Mouse (Mus musculus) CH12.LX (cell line): ENCODE results near the gene Ndrg2. TPM values are rescaled to one million over a fixed set of nuclear protein-coding genes. Genes with fewer than 3 reads are reported as not detected.

Source experiments
- DNase-seq: peaks from one replicate; pipeline ENCODE4 v3.0.0-alpha.2; 2013; ENCODE audit errors: extremely low read depth
- H3K27ac ChIP-seq: 2 replicates; pipeline ENCODE4 v1.5.1; 2012; ENCODE audit warnings: low read depth, mild to moderate bottlenecking, control low read depth, moderate library complexity; ENCODE audit not compliant: insufficient read depth
- H3K27me3 ChIP-seq: replicated peaks from 2 replicates; pipeline ENCODE3; 2012; ENCODE audit warnings: inconsistent platforms
- H3K36me3 ChIP-seq, 2 experiments: replicated peaks in 1 of 2; 2 replicates each; pipeline versions ENCODE3 to v1.6.1; 2012; ENCODE audit warnings: inconsistent platforms in 1 of 2, low read length in 1 of 2, mild to moderate bottlenecking in 1 of 2, mixed read lengths in 1 of 2, moderate library complexity in 1 of 2; ENCODE audit not compliant: control insufficient read depth in 1 of 2, insufficient read depth in 1 of 2
- H3K4me1 ChIP-seq, 2 experiments: 2 replicates each; pipeline ENCODE4 v1.6.1; 2012; ENCODE audit warnings: inconsistent platforms in 1 of 2, moderate library complexity in 1 of 2; ENCODE audit not compliant: insufficient read depth in 2 of 2, control insufficient read depth in 1 of 2
- H3K4me2 ChIP-seq: 2 replicates; pipeline ENCODE4 v1.6.1; 2012; ENCODE audit warnings: low read depth, mild to moderate bottlenecking, control low read depth; ENCODE audit not compliant: poor library complexity, insufficient read depth, severe bottlenecking
- H3K4me3 ChIP-seq, 3 experiments: fragments of 150-350 bp in 1 of 3; sonication (generic) in 1 of 3; replicated peaks in 1 of 3; 2 replicates each; pipeline versions ENCODE3 to v1.5.1; 2011 to 2012; ENCODE audit warnings: low read depth in 2 of 3, low read length in 2 of 3, mild to moderate bottlenecking in 2 of 3, moderate library complexity in 2 of 3, control low read depth in 1 of 3, improper control_type of control experiment in 1 of 3, inconsistent platforms in 1 of 3, mixed read lengths in 1 of 3; ENCODE audit not compliant: poor library complexity in 1 of 3
- H3K79me2 ChIP-seq: replicated peaks from 2 replicates; pipeline ENCODE4 v1.6.1; 2012; ENCODE audit warnings: mild to moderate bottlenecking, moderate library complexity; ENCODE audit not compliant: control insufficient read depth, poor library complexity, insufficient read depth, severe bottlenecking; ENCODE audit errors: extremely low read depth
- H3K9ac ChIP-seq: 2 replicates; pipeline ENCODE4 v1.6.1; 2012; ENCODE audit warnings: low read depth, mild to moderate bottlenecking, control low read depth, moderate library complexity; ENCODE audit not compliant: insufficient read depth
- H3K9me3 ChIP-seq: replicated peaks from 2 replicates; pipeline ENCODE3; 2012; ENCODE audit warnings: low read length, inconsistent platforms, mixed read lengths
- CHD1 ChIP-seq: IDR thresholded peaks from 2 replicates; pipeline ENCODE4 v1.6.1; 2012; ENCODE audit warnings: low read depth, low read length, improper control_type of control experiment, inconsistent platforms
- E2F4 ChIP-seq: IDR thresholded peaks from 2 replicates; pipeline ENCODE4 v1.6.1; 2011; ENCODE audit warnings: low read depth, low read length, improper control_type of control experiment; ENCODE audit not compliant: insufficient replicate concordance
- ETS1 ChIP-seq: conservative IDR thresholded peaks from 2 replicates; pipeline ENCODE4 v1.6.1; 2012; ENCODE audit warnings: low read depth, mild to moderate bottlenecking, inconsistent platforms, low read length, improper control_type of control experiment, moderate library complexity
- JUND ChIP-seq: conservative IDR thresholded peaks from 2 replicates; pipeline ENCODE4 v1.6.1; 2011; ENCODE audit warnings: low read depth, low read length, improper control_type of control experiment
- MAZ ChIP-seq: IDR thresholded peaks from 2 replicates; pipeline ENCODE4 v1.6.1; 2012; ENCODE audit warnings: low read depth, mild to moderate bottlenecking, inconsistent platforms, low read length, improper control_type of control experiment, moderate library complexity
- MXI1 ChIP-seq: IDR thresholded peaks from 2 replicates; pipeline ENCODE4 v1.6.1; 2011; ENCODE audit warnings: mild to moderate bottlenecking, low read depth, low read length, improper control_type of control experiment
- NRF1 ChIP-seq: IDR thresholded peaks from 2 replicates; pipeline ENCODE4 v1.6.1; 2014; ENCODE audit warnings: low read depth, mild to moderate bottlenecking, inconsistent platforms, low read length, improper control_type of control experiment, moderate library complexity
- PAX5 ChIP-seq: IDR thresholded peaks from 2 replicates; pipeline ENCODE4 v1.6.1; 2012; ENCODE audit warnings: low read length, inconsistent platforms, mixed read lengths
- POLR2A ChIP-seq: IDR thresholded peaks from 2 replicates; pipeline ENCODE4 v1.6.1; 2011; ENCODE audit warnings: low read depth, mild to moderate bottlenecking, improper control_type of control experiment, low read length
- POLR2AphosphoS2 ChIP-seq: IDR thresholded peaks from 2 replicates; pipeline ENCODE4 v1.6.1; 2011; ENCODE audit warnings: low read depth, low read length, improper control_type of control experiment
- RCOR1 ChIP-seq: conservative IDR thresholded peaks from 2 replicates; pipeline ENCODE4 v1.6.1; 2012; ENCODE audit warnings: low read depth, mild to moderate bottlenecking, inconsistent platforms, low read length, improper control_type of control experiment
- SIN3A ChIP-seq: IDR thresholded peaks from 2 replicates; pipeline ENCODE4 v1.6.1; 2012; ENCODE audit warnings: low read length, improper control_type of control experiment, inconsistent platforms
- TBP ChIP-seq: conservative IDR thresholded peaks from 2 replicates; pipeline ENCODE4 v1.6.1; 2011; ENCODE audit warnings: low read depth, low read length, improper control_type of control experiment
- UBTF ChIP-seq: IDR thresholded peaks from 2 replicates; pipeline ENCODE4 v1.6.1; 2012; ENCODE audit warnings: low read depth, mild to moderate bottlenecking, inconsistent platforms, low read length, improper control_type of control experiment, moderate library complexity
- USF2 ChIP-seq: conservative IDR thresholded peaks from 2 replicates; pipeline ENCODE4 v1.6.1; 2011; ENCODE audit warnings: low read depth, low read length, improper control_type of control experiment
- ZMIZ1 ChIP-seq: IDR thresholded peaks from 2 replicates; pipeline ENCODE4 v1.6.1; 2012; ENCODE audit warnings: low read depth, mild to moderate bottlenecking, inconsistent platforms, low read length, improper control_type of control experiment
- ZNF384 ChIP-seq: IDR thresholded peaks from 2 replicates; pipeline ENCODE4 v1.6.1; 2012; ENCODE audit warnings: low read depth, low read length, improper control_type of control experiment, inconsistent platforms
- dilution Hi-C: fragments of 300-500 bp; cut with MboI; formaldehyde crosslinking; loops from 2 replicates; pipeline ENCODE4 v1.14.3; 2020; ENCODE audit warnings: low sequenced_read_pairs; ENCODE audit not compliant: extremely low pct_unique_long_range_greater_than_20kb, extremely low pct_ligation_motif_present
- in situ Hi-C: fragments of 300-500 bp; cut with MboI; formaldehyde crosslinking; loops from 3 replicates; pipeline ENCODE4 v1.14.3; 2019; ENCODE audit warnings: low sequenced_read_pairs, low pct_ligation_motif_present, low pct_unique_long_range_greater_than_20kb, mixed read lengths
- polyA plus RNA-seq: library from polyadenylated mRNA; unstranded; fragments of >175 nt; gene quantifications from 2 replicates; pipeline ENCODE4 v1.2.1, GENCODE M21; 2012; ENCODE audit warnings: low read depth; ENCODE audit not compliant: insufficient read length
- total RNA-seq, 2 experiments: library from RNA; depleted of rRNA; stranded (reverse); fragments of 300-350 nt in 1 of 2; fragments of >200 nt in 1 of 2; gene quantifications; 2 replicates each; pipeline ENCODE4 v1.2.3; 2012 to 2014

Ndrg2 gene
- total and polyA plus RNA-seq, 3 experiments = 0.50 to 1.1 (median 1.0) TPM

DNA sequence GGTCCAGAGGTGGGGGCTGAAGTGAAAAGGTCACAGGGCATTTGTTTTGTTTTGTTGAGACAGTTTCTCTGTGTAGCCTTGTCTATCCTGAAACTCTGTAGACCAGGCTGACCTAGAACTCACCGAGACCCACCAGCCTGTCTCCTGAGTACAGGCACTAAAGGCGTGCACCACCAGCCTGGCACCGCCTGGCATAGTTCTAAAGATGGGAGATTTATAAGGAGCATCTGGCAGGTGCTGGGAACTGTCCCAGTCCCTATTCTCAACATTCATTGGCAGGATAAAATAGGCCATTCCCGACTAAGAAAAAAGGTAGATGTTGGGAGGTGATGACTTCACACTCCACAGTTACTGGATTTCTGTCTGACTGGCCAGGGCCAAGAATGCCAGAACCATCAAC is 5.0 kb upstream of the Ndrg2 start:
- Histone ChIP-seq H3K9me3 (no peaks in the 10 kb centered on the region), H3K9ac (no peak overlapping the region), H3K36me3 (no peaks in the 10 kb centered on the region), H3K4me3 (no peak overlapping the region), H3K4me2 (no peak overlapping the region), H3K4me1 (peaks cover 9 to 27% of the 10 kb centered on the region in 2 experiments), H3K27me3 (peaks cover 2% of the 10 kb centered on the region), H3K27ac (no peak overlapping the region), H3K79me2 (no peaks in the 10 kb centered on the region)
- TF ChIP-seq NRF1 (no peak), UBTF (no peak), ETS1 (no peak), MAZ (no peak)
- dilution Hi-C loops (no loop called here), in situ Hi-C loops (loop anchor here (25.0 kb wide), 1 partner anchor 418 kb away; the partner anchor contains the start of gene Sall2)
- no peak for DNase-seq

DNA sequence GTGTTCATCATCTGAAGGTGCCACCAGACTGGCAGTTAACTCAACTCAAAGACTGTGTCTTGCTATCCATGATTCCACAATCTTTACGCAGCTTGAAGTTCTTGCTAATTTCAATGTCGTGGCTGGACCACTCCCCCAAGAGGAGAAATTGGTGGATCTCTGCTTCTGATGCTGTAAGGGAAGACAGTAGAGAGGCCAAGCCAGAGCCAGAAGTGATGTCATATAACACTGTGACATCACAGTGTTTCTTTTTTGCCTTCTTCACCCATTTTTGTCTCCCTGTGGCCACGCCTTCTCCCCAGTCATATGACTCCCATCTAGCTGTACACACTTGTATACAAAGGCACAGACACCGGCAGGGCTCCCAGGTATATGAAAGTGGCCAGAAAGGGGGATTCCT is 4.2 kb upstream of the Ndrg2 start, which contains the start of gene Tppp2:
Gene Tppp2, plus strand, starts transcription at position 301 of the 400 bp plus-strand sequence.
- no peaks in the 10 kb centered on the region for H3K79me2 ChIP-seq
- H3K4me3 ChIP-seq = no peak within 1 kb of the TSS
- no peak within 1 kb of the TSS for H3K27ac ChIP-seq
- no peak within 1 kb of the TSS for H3K9ac ChIP-seq
- no peaks in the 10 kb centered on the region for H3K36me3 ChIP-seq
- H3K4me1 ChIP-seq = peaks cover 9 to 22% of the 10 kb centered on the region in 2 experiments
- in situ Hi-C loops = loop anchor here (25.0 kb wide), 1 partner anchor 419 kb away; the partner anchor contains the start of gene Sall2
- no peak for TF ChIP-seq E2F4
- no peak for TF ChIP-seq ZNF384
- no peak for TF ChIP-seq POLR2AphosphoS2
- no peak for TF ChIP-seq PAX5
- TF ChIP-seq SIN3A = no peak
- TF ChIP-seq CHD1 = no peak
- no peak for TF ChIP-seq JUND
- no peak for TF ChIP-seq TBP
- TF ChIP-seq USF2 = no peak
- no peak for TF ChIP-seq ZMIZ1
- TF ChIP-seq POLR2A = no peak
- H3K4me2 ChIP-seq = no peak within 1 kb of the TSS
- H3K27me3 ChIP-seq = peaks cover 2% of the 10 kb centered on the region
- no peak for DNase-seq
- no peaks in the 10 kb centered on the region for H3K9me3 ChIP-seq
- dilution Hi-C loops = no loop called here

DNA sequence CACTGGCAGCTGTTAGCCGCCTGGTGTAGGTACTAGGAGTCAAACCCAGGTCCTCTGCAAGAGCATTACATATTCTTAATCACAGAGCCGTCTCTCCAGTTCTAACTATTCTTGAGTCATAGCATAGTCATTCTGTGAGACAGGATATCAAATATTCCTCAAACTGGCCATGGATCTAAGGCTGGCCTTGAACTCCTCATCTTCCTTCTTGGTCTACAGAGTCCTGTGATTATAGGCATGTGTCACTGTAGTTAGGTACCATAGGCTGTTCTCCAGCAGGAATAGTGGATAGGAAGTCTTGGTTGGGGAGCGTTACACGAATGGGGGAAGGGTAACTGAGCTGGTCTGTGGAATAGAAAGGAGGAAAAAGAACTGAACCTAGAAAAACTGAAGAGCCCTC is 2.6 kb upstream of the Ndrg2 start:
- Histone ChIP-seq H3K4me1 (peaks cover 9 to 22% of the 10 kb centered on the region in 2 experiments), H3K27me3 (peaks cover 6% of the 10 kb centered on the region), H3K27ac (no peak overlapping the region), H3K79me2 (no peaks in the 10 kb centered on the region), H3K9me3 (no peaks in the 10 kb centered on the region), H3K36me3 (no peaks in the 10 kb centered on the region)
- dilution Hi-C loops (no loop called here), in situ Hi-C loops (loop anchor here (25.0 kb wide), 1 partner anchor 421 kb away; the partner anchor contains the start of gene Sall2)
- no peak for DNase-seq
- TF ChIP-seq JUND (no peak), UBTF (no peak), MXI1 (no peak), POLR2AphosphoS2 (no peak), PAX5 (no peak), ETS1 (no peak), RCOR1 (no peak)
- TF ChIP-seq, all 38 proteins: peak for 0
- Histone ChIP-seq H3K4me2 (no peak overlapping the region), H3K9ac (no peak overlapping the region), H3K4me3 (no peak overlapping the region)
